Mouse (Mus musculus) embryonic fibroblast, embryonic 13.5 days (primary cell): ENCODE measurements around the gene Ttll11.

ENCODE experiments used
- CTCF ChIP-seq: IDR thresholded peaks from 2 replicates; pipeline ENCODE4 v1.5.1; 2011; ENCODE audit warnings: mild to moderate bottlenecking, control low read depth, low read length, moderate library complexity, borderline replicate concordance; ENCODE audit not compliant: insufficient read depth
- POLR2A ChIP-seq: IDR thresholded peaks from 2 replicates; pipeline ENCODE4 v1.6.1; 2011; ENCODE audit warnings: low read depth, mild to moderate bottlenecking, control low read depth, low read length, moderate library complexity

DNA sequence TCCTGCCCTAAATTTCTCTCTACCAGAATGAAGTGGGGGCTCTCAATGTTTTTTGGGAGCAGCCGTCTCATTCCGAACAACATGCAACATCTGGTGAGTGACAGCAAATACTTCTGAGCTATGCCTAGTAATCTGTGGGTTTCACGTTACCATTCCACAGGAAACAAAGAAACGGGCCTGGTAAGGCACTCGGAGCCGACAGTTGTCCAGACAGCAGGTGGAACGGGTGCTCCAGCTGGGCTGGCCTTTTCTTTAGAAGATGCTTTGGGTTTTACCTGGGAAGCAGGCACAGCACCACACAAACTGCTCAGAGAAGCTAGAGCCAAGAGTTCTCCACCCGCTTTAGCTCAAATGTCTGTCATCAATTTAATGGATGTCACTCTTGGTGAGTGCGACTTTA, 69.0 kb downstream of the Ttll11 start:
- TF ChIP-seq POLR2A: no peak
- no peak for TF ChIP-seq CTCF
